Mouse (Mus musculus) urinary bladder, postnatal 36 days (tissue): ENCODE data around the gene Olfr1148.

Experiments
- DNase-seq, 2 experiments: peaks; one replicate each; pipeline ENCODE4 v3.0.0; 2022; ENCODE audit warnings: low spot score in 2 of 2, mixed read lengths in 1 of 2

Gene Olfr1148

GRCm38 (mm10) chr2:87830233-87830632 is at the start of gene Olfr1148:
Gene Olfr1148 (plus strand): TSS chr2:87830533.
- DNase-seq = no peak

GRCm38 (mm10) chr2:87800292-87800691 is 30.0 kb upstream of the Olfr1148 start, which contains the start of gene Olfr1143:
Gene Olfr1143 (plus strand): TSS chr2:87800592.
- DNase-seq = no peak

GRCm38 (mm10) chr2:87809522-87809921 is 20.8 kb upstream of the Olfr1148 start, which contains the start of gene Olfr1145:
Gene Olfr1145 (plus strand): TSS chr2:87809822.
- no peak for DNase-seq

- DNase-seq = no peak
Measured at GRCm38 (mm10) chr2:87843693-87844092, 13.4 kb downstream of the Olfr1148 start, which contains the start of gene Olfr1150-ps1. Gene Olfr1150-ps1 (plus strand): TSS chr2:87843993.

- DNase-seq = no peak
Measured at GRCm38 (mm10) chr2:87855562-87855961, 25.2 kb downstream of the Olfr1148 start, which contains the start of gene Olfr1151. Gene Olfr1151 (plus strand): TSS chr2:87855862.

GRCm38 (mm10) chr2:87866192-87866591 is 35.9 kb downstream of the Olfr1148 start, which contains the start of gene Olfr1152:
Gene Olfr1152 (plus strand): TSS chr2:87866492.
- DNase-seq = no peak
